Mouse (Mus musculus): ENCODE data around the gene Pi16.

- TF ChIP-seq POLR2A (IDR thresholded peaks at IDR 0.05; ENCODE audit: borderline replicate concordance, control insufficient read depth, low read depth, low read length) = no peak
- TF ChIP-seq CTCF (IDR thresholded peaks at IDR 0.05; ENCODE audit: control insufficient read depth, insufficient read depth, low read length) = no peak
Observed at GRCm38 (mm10) chr17:29316891-29317290, 589 bp upstream of the Pi16 start.

All from bone marrow, adult 2 months (tissue).